Mouse (Mus musculus): ENCODE results near the gene Olfr1294. TPM values are rescaled to one million over a fixed set of nuclear protein-coding genes. Genes with fewer than 3 reads are reported as not detected.

Olfr1294 gene
- not detected in 2 replicates for polyA plus RNA-seq (2016; fragmentation: Nextera tagmentation; extraction: Ambion mirVana)

- Histone ChIP-seq H3K36me3 (no peaks in the 10 kb centered on the region), H3K27me3 (replicated peaks) (no peaks in the 10 kb centered on the region), H3K4me2 (no peak within 1 kb of the TSS), H3K4me1 (replicated peaks) (no peaks in the 10 kb centered on the region), H3K9me3 (replicated peaks) (no peaks in the 10 kb centered on the region), H3K4me3 (no peak within 1 kb of the TSS), H3K9ac (no peak within 1 kb of the TSS), H3K27ac (ENCODE audit: poor library complexity, severe bottlenecking) (no peak within 1 kb of the TSS)
- WGBS = 40% methylated on average over 1 of the region's 1 CpGs
- ATAC-seq (ENCODE audit: insufficient number of reproducible peaks, low FRiP score) = no peak
Measured at GRCm38 (mm10) chr2:111540191-111540590, at the start of gene Olfr1294. Gene Olfr1294, minus strand, starts transcription at chr2:111540291.

- Histone ChIP-seq H3K4me1 (replicated peaks) (no peaks in the 10 kb centered on the region), H3K4me3 (no peak within 1 kb of the TSS), H3K27ac (ENCODE audit: poor library complexity, severe bottlenecking) (no peak within 1 kb of the TSS), H3K27me3 (replicated peaks) (no peaks in the 10 kb centered on the region), H3K36me3 (no peaks in the 10 kb centered on the region), H3K9ac (no peak within 1 kb of the TSS), H3K9me3 (replicated peaks) (peaks cover 4% of the 10 kb centered on the region; the same call in 1 of the 2 replicates), H3K4me2 (no peak within 1 kb of the TSS)
- ATAC-seq (ENCODE audit: insufficient number of reproducible peaks, low FRiP score) = no peak
Measured at GRCm38 (mm10) chr2:111569581-111569980, 29.5 kb upstream of the Olfr1294 start, which contains the start of gene Olfr1295. Gene Olfr1295, minus strand, starts transcription at chr2:111569681.

- H3K27ac ChIP-seq (ENCODE audit: poor library complexity, severe bottlenecking) = no peak within 1 kb of the TSS
- H3K27me3 ChIP-seq (replicated peaks) = no peaks in the 10 kb centered on the region
- H3K9me3 ChIP-seq (replicated peaks) = peaks cover 10% of the 10 kb centered on the region; the same call in 1 of the 2 replicates
- WGBS = 75% methylated on average over 1 of the region's 1 CpGs
- H3K4me2 ChIP-seq = no peak within 1 kb of the TSS
- H3K4me1 ChIP-seq (replicated peaks) = no peaks in the 10 kb centered on the region
- H3K9ac ChIP-seq = no peak within 1 kb of the TSS
- no peak for ATAC-seq (ENCODE audit: insufficient number of reproducible peaks, low FRiP score)
- H3K36me3 ChIP-seq = no peaks in the 10 kb centered on the region
- no peak within 1 kb of the TSS for H3K4me3 ChIP-seq
Measured at GRCm38 (mm10) chr2:111524903-111525302, 15.2 kb downstream of the Olfr1294 start, which contains the start of gene Olfr1293-ps. Gene Olfr1293-ps, plus strand, starts transcription at chr2:111525203.

- H3K9me3 ChIP-seq (replicated peaks) = peaks cover 14% of the 10 kb centered on the region
- no peak overlapping the region for H3K4me2 ChIP-seq
- H3K27ac ChIP-seq (ENCODE audit: poor library complexity, severe bottlenecking) = no peak overlapping the region
- WGBS = 88% methylated on average over 10 of the region's 10 CpGs
- no peaks in the 10 kb centered on the region for H3K36me3 ChIP-seq
- no peak for ATAC-seq (ENCODE audit: insufficient number of reproducible peaks, low FRiP score)
- no peak overlapping the region for H3K9ac ChIP-seq
- no peaks in the 10 kb centered on the region for H3K4me1 ChIP-seq (replicated peaks)
- no peaks in the 10 kb centered on the region for H3K27me3 ChIP-seq (replicated peaks)
- H3K4me3 ChIP-seq = no peak overlapping the region
Measured at GRCm38 (mm10) chr2:111517451-111517850, 22.6 kb downstream of the Olfr1294 start.

- no peak within 1 kb of the TSS for H3K4me2 ChIP-seq
- no peak within 1 kb of the TSS for H3K9ac ChIP-seq
- no peak within 1 kb of the TSS for H3K4me3 ChIP-seq
- no peaks in the 10 kb centered on the region for H3K36me3 ChIP-seq
- H3K9me3 ChIP-seq (replicated peaks) = no peaks in the 10 kb centered on the region
- H3K27me3 ChIP-seq (replicated peaks) = no peaks in the 10 kb centered on the region
- no peak within 1 kb of the TSS for H3K27ac ChIP-seq (ENCODE audit: poor library complexity, severe bottlenecking)
- no peak for ATAC-seq (ENCODE audit: insufficient number of reproducible peaks, low FRiP score)
- no peaks in the 10 kb centered on the region for H3K4me1 ChIP-seq (replicated peaks)
- 84% methylated on average over 3 of the region's 3 CpGs for WGBS
Measured at GRCm38 (mm10) chr2:111496880-111497279, 43.2 kb downstream of the Olfr1294 start, which contains the start of gene Olfr1291-ps1. Gene Olfr1291-ps1, plus strand, starts transcription at chr2:111497180.

- Histone ChIP-seq H3K4me1 (replicated peaks) (no peaks in the 10 kb centered on the region), H3K4me3 (no peak within 1 kb of the TSS), H3K9me3 (replicated peaks) (no peaks in the 10 kb centered on the region), H3K36me3 (no peaks in the 10 kb centered on the region), H3K27me3 (replicated peaks) (no peaks in the 10 kb centered on the region), H3K27ac (ENCODE audit: poor library complexity, severe bottlenecking) (no peak within 1 kb of the TSS), H3K4me2 (no peak within 1 kb of the TSS), H3K9ac (no peak within 1 kb of the TSS)
- ATAC-seq (ENCODE audit: insufficient number of reproducible peaks, low FRiP score) = no peak
- WGBS = 70% methylated on average over 5 of the region's 5 CpGs
Measured at GRCm38 (mm10) chr2:111493729-111494128, 46.4 kb downstream of the Olfr1294 start, which contains the start of gene Olfr1290. Gene Olfr1290, minus strand, starts transcription at chr2:111493829.

Other genes with a start within 250 kb of the Olfr1294 start
- gene Olfr1279, start 239.7 kb downstream of the Olfr1294 start, polyA plus RNA-seq (2016; fragmentation: Nextera tagmentation; extraction: Ambion mirVana) = not detected in 2 replicates
- gene Olfr1280, start 226.3 kb downstream of the Olfr1294 start, polyA plus RNA-seq (2016; fragmentation: Nextera tagmentation; extraction: Ambion mirVana) = not detected in 2 replicates
- not detected in 2 replicates for gene Olfr1281, start 213.8 kb downstream of the Olfr1294 start, polyA plus RNA-seq (2016; fragmentation: Nextera tagmentation; extraction: Ambion mirVana)
- not detected in 2 replicates for gene Olfr1282, start 204.2 kb downstream of the Olfr1294 start, polyA plus RNA-seq (2016; fragmentation: Nextera tagmentation; extraction: Ambion mirVana)
- gene Olfr1283, start 173.5 kb downstream of the Olfr1294 start, polyA plus RNA-seq (2016; fragmentation: Nextera tagmentation; extraction: Ambion mirVana) = not detected in 2 replicates
- gene Olfr1284, start 164.8 kb downstream of the Olfr1294 start, polyA plus RNA-seq (2016; fragmentation: Nextera tagmentation; extraction: Ambion mirVana) = not detected in 2 replicates
- gene Olfr1286, start 117.2 kb downstream of the Olfr1294 start, polyA plus RNA-seq (2016; fragmentation: Nextera tagmentation; extraction: Ambion mirVana) = not detected in 2 replicates
- gene Olfr1287, start 91.1 kb downstream of the Olfr1294 start, polyA plus RNA-seq (2016; fragmentation: Nextera tagmentation; extraction: Ambion mirVana) = not detected in 2 replicates
- gene Olfr1288, start 66.2 kb downstream of the Olfr1294 start, polyA plus RNA-seq (2016; fragmentation: Nextera tagmentation; extraction: Ambion mirVana) = not detected in 2 replicates
- not detected in 2 replicates for gene Olfr1289, start 59.5 kb downstream of the Olfr1294 start, polyA plus RNA-seq (2016; fragmentation: Nextera tagmentation; extraction: Ambion mirVana)
- 0.09 and 0.33 TPM in 2 replicates for gene Olfr1290, start 46.5 kb downstream of the Olfr1294 start, polyA plus RNA-seq (2016; fragmentation: Nextera tagmentation; extraction: Ambion mirVana)
- gene Olfr1291-ps1, start 43.1 kb downstream of the Olfr1294 start, polyA plus RNA-seq (2016; fragmentation: Nextera tagmentation; extraction: Ambion mirVana) = not detected in 2 replicates
- not detected in 2 replicates for gene Olfr1293-ps, start 15.1 kb downstream of the Olfr1294 start, polyA plus RNA-seq (2016; fragmentation: Nextera tagmentation; extraction: Ambion mirVana)
- not detected in 2 replicates for gene Olfr1295, start 29.4 kb upstream of the Olfr1294 start, polyA plus RNA-seq (2016; fragmentation: Nextera tagmentation; extraction: Ambion mirVana)
- not detected in 2 replicates for gene Olfr1297, start 86.2 kb upstream of the Olfr1294 start, polyA plus RNA-seq (2016; fragmentation: Nextera tagmentation; extraction: Ambion mirVana)
- gene Olfr1298, start 108.9 kb upstream of the Olfr1294 start, polyA plus RNA-seq (2016; fragmentation: Nextera tagmentation; extraction: Ambion mirVana) = not detected in 2 replicates
- not detected in 2 replicates for gene Olfr1299, start 121.1 kb upstream of the Olfr1294 start, polyA plus RNA-seq (2016; fragmentation: Nextera tagmentation; extraction: Ambion mirVana)
- not detected in 2 replicates for gene Olfr1301, start 210.7 kb upstream of the Olfr1294 start, polyA plus RNA-seq (2016; fragmentation: Nextera tagmentation; extraction: Ambion mirVana)
- not detected in 2 replicates for gene Olfr1302, start 237.1 kb upstream of the Olfr1294 start, polyA plus RNA-seq (2016; fragmentation: Nextera tagmentation; extraction: Ambion mirVana)

Measured in heart, embryonic 12.5 days (tissue).